In the genomic region with DNA sequence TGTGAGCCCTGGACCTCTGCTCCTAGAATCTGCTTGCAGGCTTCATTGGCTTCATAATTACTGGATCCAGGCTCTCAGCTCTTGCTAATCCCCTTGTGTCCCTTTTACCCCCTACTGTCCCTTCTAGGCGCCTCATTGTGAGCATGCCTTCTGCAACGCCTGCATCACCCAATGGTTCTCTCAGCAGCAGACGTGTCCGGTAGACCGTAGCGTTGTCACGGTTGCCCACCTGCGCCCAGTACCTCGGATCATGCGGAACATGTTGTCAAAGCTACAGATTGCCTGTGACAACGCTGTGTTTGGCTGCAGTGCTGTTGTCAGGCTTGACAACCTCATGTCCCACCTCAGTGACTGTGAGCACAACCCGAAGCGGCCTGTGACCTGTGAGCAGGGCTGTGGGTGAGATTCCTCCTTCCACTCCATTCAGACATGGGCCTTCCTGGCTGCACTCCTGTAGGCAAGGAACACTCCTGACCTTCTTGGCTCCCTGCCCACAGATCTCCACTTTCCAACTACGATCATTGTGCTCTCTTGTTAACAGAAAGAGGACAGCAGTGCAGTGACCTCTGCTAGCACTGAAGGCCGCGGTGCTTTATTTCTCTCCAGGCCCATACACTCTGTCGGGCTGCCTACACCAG, we compare ENCODE assay signal across 8 mouse cellular contexts. TPM values are rescaled to one million over a fixed set of nuclear protein-coding genes. Genes with fewer than 3 reads are reported as not detected.
DNase-seq lines count a peak whose midpoint lies in the region; ATAC-seq and TF ChIP-seq lines count a peak whose summit lies in the region.

No protein-coding gene starts in this region.

- no peak for TF ChIP-seq CTCF in midbrain, postnatal 0 days (IDR thresholded peaks at IDR 0.05)
- no peak for TF ChIP-seq CTCF in bone marrow, adult 2 months (IDR thresholded peaks at IDR 0.05; ENCODE audit: control insufficient read depth, insufficient read depth, low read length)

- TF ChIP-seq POLR2A in bone marrow, adult 2 months (IDR thresholded peaks at IDR 0.05; ENCODE audit: borderline replicate concordance, control insufficient read depth, low read depth, low read length): no peak

- peak; percentile 36 for DNase-seq in midbrain, postnatal 0 days (ENCODE audit: low spot score)
- peak; percentile 94 to 95 for DNase-seq in kidney, postnatal 25 days
- DNase-seq in splenic B cell, adult 2 months (ENCODE audit: low read depth, low spot score): peak; percentile 87
- no peak for DNase-seq in layer of hippocampus, adult 8-10 months (ENCODE audit: low spot score in 2 of 2)

- H3K4me1 ChIP-seq in midbrain, postnatal 0 days (ENCODE audit: insufficient read depth, low read length): no peaks in the 10 kb centered on the region
- H3K4me1 ChIP-seq in midbrain, embryonic 16.5 days (ENCODE audit: control insufficient read depth, insufficient read depth, low read length): no peaks in the 10 kb centered on the region
- H3K4me1 ChIP-seq in bone marrow, adult 2 months (ENCODE audit: control insufficient read depth, insufficient read depth, low read length): peaks cover 10% of the 10 kb centered on the region
- peaks cover 18% of the 10 kb centered on the region for H3K4me1 ChIP-seq in heart, embryonic 12.5 days (replicated peaks)

- H3K36me3 ChIP-seq in midbrain, postnatal 0 days (ENCODE audit: insufficient read depth, low read length): peaks cover 57% of the 10 kb centered on the region
- peaks cover 29% of the 10 kb centered on the region for H3K36me3 ChIP-seq in midbrain, embryonic 16.5 days (ENCODE audit: control insufficient read depth, insufficient read depth, low read length)
- peaks cover 80% of the 10 kb centered on the region for H3K36me3 ChIP-seq in heart, embryonic 12.5 days
- H3K36me3 ChIP-seq in splenic B cell, adult 2 months (ENCODE audit: control insufficient read depth, insufficient read depth, low read length, poor library complexity, severe bottlenecking): peaks cover 15% of the 10 kb centered on the region

- H3K4me2 ChIP-seq in midbrain, postnatal 0 days (ENCODE audit: low read depth, low read length, poor library complexity, severe bottlenecking): no peak overlapping the region
- H3K4me2 ChIP-seq in midbrain, embryonic 16.5 days (ENCODE audit: low read length): no peak overlapping the region
- no peak overlapping the region for H3K4me2 ChIP-seq in heart, embryonic 12.5 days

- H3K9me3 ChIP-seq in midbrain, postnatal 0 days (ENCODE audit: low read length): no peaks in the 10 kb centered on the region
- no peaks in the 10 kb centered on the region for H3K9me3 ChIP-seq in midbrain, embryonic 16.5 days (replicated peaks; ENCODE audit: control insufficient read depth, low read length, poor library complexity, severe bottlenecking)
- H3K9me3 ChIP-seq in heart, embryonic 12.5 days (replicated peaks): no peaks in the 10 kb centered on the region

- no peak overlapping the region for H3K27ac ChIP-seq in midbrain, postnatal 0 days (ENCODE audit: low read depth, low read length)
- no peak overlapping the region for H3K27ac ChIP-seq in midbrain, embryonic 16.5 days (ENCODE audit: low read length)
- H3K27ac ChIP-seq in bone marrow, adult 2 months (ENCODE audit: control insufficient read depth, insufficient read depth, low read depth, low read length, poor library complexity): peak overlapping the region; percentile 93
- H3K27ac ChIP-seq in heart, embryonic 12.5 days (ENCODE audit: poor library complexity, severe bottlenecking): peak overlapping the region; percentile 64

- WGBS in midbrain, postnatal 0 days: 63% methylated on average over 17 of the region's 17 CpGs
- 64% methylated on average over 17 of the region's 17 CpGs for WGBS in midbrain, embryonic 16.5 days
- 79% methylated on average over 17 of the region's 17 CpGs for WGBS in bone marrow, adult 2 months
- 82% methylated on average over 17 of the region's 17 CpGs for WGBS in heart, embryonic 12.5 days

- H3K27me3 ChIP-seq in midbrain, postnatal 0 days (ENCODE audit: insufficient read depth, low read length): no peaks in the 10 kb centered on the region
- no peaks in the 10 kb centered on the region for H3K27me3 ChIP-seq in midbrain, embryonic 16.5 days (ENCODE audit: control insufficient read depth, insufficient read depth, low read depth, low read length)
- no peaks in the 10 kb centered on the region for H3K27me3 ChIP-seq in heart, embryonic 12.5 days (replicated peaks)
- no peaks in the 10 kb centered on the region for H3K27me3 ChIP-seq in splenic B cell, adult 2 months (ENCODE audit: control insufficient read depth, insufficient read depth, low read length, poor library complexity, severe bottlenecking)

- no peak for ATAC-seq in midbrain, postnatal 0 days (ENCODE audit: low FRiP score)
- ATAC-seq in midbrain, embryonic 16.5 days: no peak
- ATAC-seq in heart, embryonic 12.5 days (ENCODE audit: insufficient number of reproducible peaks, low FRiP score): no peak
- ATAC-seq in inflammation-experienced regulatory T-cells, adult 6 months: no peak

- H3K4me3 ChIP-seq in midbrain, postnatal 0 days (ENCODE audit: low read depth, low read length): no peak overlapping the region
- no peak overlapping the region for H3K4me3 ChIP-seq in midbrain, embryonic 16.5 days (ENCODE audit: low read depth, low read length)
- no peak overlapping the region for H3K4me3 ChIP-seq in bone marrow, adult 2 months (replicated peaks; ENCODE audit: control insufficient read depth, low read depth, low read length)
- H3K4me3 ChIP-seq in heart, embryonic 12.5 days: no peak overlapping the region

- 0 out of 2 replicates have a peak overlapping the region, but pooled peaks have one; percentile 19 for H3K9ac ChIP-seq in midbrain, postnatal 0 days (replicated peaks; ENCODE audit: low read length, poor library complexity, severe bottlenecking)
- no peak overlapping the region for H3K9ac ChIP-seq in midbrain, embryonic 16.5 days (ENCODE audit: low read depth, low read length)
- peak overlapping the region; percentile 1; the same call in 1 of the 2 replicates for H3K9ac ChIP-seq in heart, embryonic 12.5 days

RNA-seq across cellular contexts. Expression of a gene that starts 23.7 kb away (rescaled TPM):
- total RNA-seq in midbrain, postnatal 0 days (2014; rRNA removed): 216 and 233 TPM in 2 replicates
- polyA plus RNA-seq in midbrain, postnatal 0 days (2015; fragmentation: Nextera tagmentation; extraction: Ambion mirVana): 129 and 143 TPM in 2 replicates
- 185 and 195 TPM in 2 replicates for polyA plus RNA-seq in midbrain, embryonic 16.5 days (2015; fragmentation: Nextera tagmentation; extraction: Ambion mirVana)
- polyA plus RNA-seq in bone marrow, adult 2 months (2011; ENCODE audit: insufficient read depth, insufficient read length, low replicate concordance, missing spikeins): 45.0 and 74.4 TPM in 2 replicates
- 83.3 and 86.9 TPM in 2 replicates for polyA plus RNA-seq in heart, embryonic 12.5 days (2016; fragmentation: Nextera tagmentation; extraction: Ambion mirVana)
- polyA plus RNA-seq in inflammation-experienced regulatory T-cells, adult 6 months (2017; shearing (Covaris generic)): 10 to 100 TPM; 53.1 to 64.4 (median 57.2) TPM
- 100 to 1,000 TPM; 238 to 267 (median 258) TPM for total RNA-seq in layer of hippocampus, adult 8-10 months (2022)

RNA-seq across cellular contexts. Expression of a gene that starts 23.8 kb away (rescaled TPM):
- total RNA-seq in midbrain, postnatal 0 days (2014; rRNA removed): 94.3 and 103 TPM in 2 replicates
- polyA plus RNA-seq in midbrain, postnatal 0 days (2015; fragmentation: Nextera tagmentation; extraction: Ambion mirVana): 91.6 and 93.8 TPM in 2 replicates
- polyA plus RNA-seq in midbrain, embryonic 16.5 days (2015; fragmentation: Nextera tagmentation; extraction: Ambion mirVana): 105 and 108 TPM in 2 replicates
- 8.5 and 17.3 TPM in 2 replicates for polyA plus RNA-seq in bone marrow, adult 2 months (2011; ENCODE audit: insufficient read depth, insufficient read length, low replicate concordance, missing spikeins)
- 27.7 and 29.9 TPM in 2 replicates for polyA plus RNA-seq in heart, embryonic 12.5 days (2016; fragmentation: Nextera tagmentation; extraction: Ambion mirVana)
- polyA plus RNA-seq in inflammation-experienced regulatory T-cells, adult 6 months (2017; shearing (Covaris generic)): 10 to 100 TPM; 25.2 to 42.2 (median 37.9) TPM
- total RNA-seq in layer of hippocampus, adult 8-10 months (2022): 10 to 100 TPM; 71.7 to 79.9 (median 75.7) TPM

RNA-seq across cellular contexts. Expression of a gene that starts 24.0 kb away (rescaled TPM):
- total RNA-seq in midbrain, postnatal 0 days (2014; rRNA removed): 63.1 and 82.0 TPM in 2 replicates
- 145 and 157 TPM in 2 replicates for polyA plus RNA-seq in midbrain, postnatal 0 days (2015; fragmentation: Nextera tagmentation; extraction: Ambion mirVana)
- 141 and 150 TPM in 2 replicates for polyA plus RNA-seq in midbrain, embryonic 16.5 days (2015; fragmentation: Nextera tagmentation; extraction: Ambion mirVana)
- 26.4 and 40.0 TPM in 2 replicates for polyA plus RNA-seq in bone marrow, adult 2 months (2011; ENCODE audit: insufficient read depth, insufficient read length, low replicate concordance, missing spikeins)
- polyA plus RNA-seq in heart, embryonic 12.5 days (2016; fragmentation: Nextera tagmentation; extraction: Ambion mirVana): 57.3 and 57.9 TPM in 2 replicates
- 10 to 100 TPM; 68.8 to 87.0 (median 73.8) TPM for polyA plus RNA-seq in inflammation-experienced regulatory T-cells, adult 6 months (2017; shearing (Covaris generic))
- 100 to 1,000 TPM in 2 of 4 experiments, 10 to 100 TPM in 2; 94.4 to 107 (median 100) TPM for total RNA-seq in layer of hippocampus, adult 8-10 months (2022)

RNA-seq across cellular contexts. Expression of a gene that starts 34.3 kb away (rescaled TPM):
- 0.16 and 0.61 TPM in 2 replicates for total RNA-seq in midbrain, postnatal 0 days (2014; rRNA removed)
- polyA plus RNA-seq in midbrain, postnatal 0 days (2015; fragmentation: Nextera tagmentation; extraction: Ambion mirVana): 0.16 and 0.27 TPM in 2 replicates
- 0.10 TPM in 1 of 2 replicates, not detected in the other for polyA plus RNA-seq in midbrain, embryonic 16.5 days (2015; fragmentation: Nextera tagmentation; extraction: Ambion mirVana)
- not detected in 2 replicates for polyA plus RNA-seq in bone marrow, adult 2 months (2011; ENCODE audit: insufficient read depth, insufficient read length, low replicate concordance, missing spikeins)
- polyA plus RNA-seq in heart, embryonic 12.5 days (2016; fragmentation: Nextera tagmentation; extraction: Ambion mirVana): 0.28 and 0.42 TPM in 2 replicates
- polyA plus RNA-seq in inflammation-experienced regulatory T-cells, adult 6 months (2017; shearing (Covaris generic)): not detected
- total RNA-seq in layer of hippocampus, adult 8-10 months (2022): under 1 TPM in 3 of 4 experiments, not detected in 1; 0.35 to 0.45 (median 0.43) TPM

RNA-seq across cellular contexts. Expression of a gene that starts 58.4 kb away (rescaled TPM):
- total RNA-seq in midbrain, postnatal 0 days (2014; rRNA removed): 43.6 and 49.1 TPM in 2 replicates
- 7.8 and 9.9 TPM in 2 replicates for polyA plus RNA-seq in midbrain, postnatal 0 days (2015; fragmentation: Nextera tagmentation; extraction: Ambion mirVana)
- 9.9 and 13.6 TPM in 2 replicates for polyA plus RNA-seq in midbrain, embryonic 16.5 days (2015; fragmentation: Nextera tagmentation; extraction: Ambion mirVana)
- polyA plus RNA-seq in bone marrow, adult 2 months (2011; ENCODE audit: insufficient read depth, insufficient read length, low replicate concordance, missing spikeins): 14.5 and 17.1 TPM in 2 replicates
- polyA plus RNA-seq in heart, embryonic 12.5 days (2016; fragmentation: Nextera tagmentation; extraction: Ambion mirVana): 10.6 and 11.3 TPM in 2 replicates
- polyA plus RNA-seq in inflammation-experienced regulatory T-cells, adult 6 months (2017; shearing (Covaris generic)): 1 to 10 TPM; 1.7 to 6.7 (median 3.6) TPM
- total RNA-seq in layer of hippocampus, adult 8-10 months (2022): 10 to 100 TPM; 46.3 to 57.3 (median 50.2) TPM

Comparison
In these comparisons a context has a peak if more than half of its experiments do, and no peak if none do; other contexts are left out.
1. DNase-seq: peak in midbrain, postnatal 0 days (single experiment), kidney, postnatal 25 days (2 of 2) and splenic B cell, adult 2 months (single experiment); none in layer of hippocampus, adult 8-10 months (0 of 2).
2. H3K27ac ChIP-seq: peak in bone marrow, adult 2 months (single experiment) and heart, embryonic 12.5 days (single experiment); none in midbrain, postnatal 0 days (single experiment) and midbrain, embryonic 16.5 days (single experiment).